11 mouse cellular contexts compared by ENCODE assay signal in genomic region chr4:136266716-136267343, GRCm38 (mm10). TPM values are rescaled to one million over a fixed set of nuclear protein-coding genes. Genes with fewer than 3 reads are reported as not detected.
DNase-seq lines count a peak whose midpoint lies in the region; ATAC-seq and TF ChIP-seq lines count a peak whose summit lies in the region.
"Had no signal": no experiment of that assay in that cellular context is flagged by ENCODE, and none has a peak within 500 bp of the region (broad histone marks: within the 10 kb centered on the region; RNA-seq: fewer than 3 reads in every experiment).

No protein-coding gene starts in this region.

- no peak overlapping the region for H3K4me2 ChIP-seq in forebrain, embryonic 11.5 days (ENCODE audit: low read depth, low read length, severe bottlenecking)
- H3K4me2 ChIP-seq: liver, embryonic 15.5 days had no signal

- WGBS in lung, adult 2 months: 67% methylated on average over 9 of the region's 9 CpGs
- WGBS in embryonic facial prominence, embryonic 10.5 days: 79% methylated on average over 9 of the region's 9 CpGs
- 85% methylated on average over 9 of the region's 9 CpGs for WGBS in forebrain, embryonic 11.5 days

- peak; percentile 94 for ATAC-seq in monocyte, adult 5-6 weeks (replicated peaks; ENCODE audit: insufficient number of reproducible peaks, low FRiP score, low TSS enrichment, poor library complexity, severe bottlenecking)
- no peak for ATAC-seq in forebrain, embryonic 11.5 days (replicated peaks; ENCODE audit: low FRiP score)
- ATAC-seq: hindbrain, embryonic 16.5 days had no signal

- no peak for TF ChIP-seq CTCF in lung, adult 2 months (IDR thresholded peaks at IDR 0.05; ENCODE audit: insufficient read depth, low read length)

- DNase-seq in lung, postnatal 36 days: peak; percentile 55
- DNase-seq in lung, adult 2 months: no peak
- DNase-seq in c-Kit-positive CD71-negative TER-119-negative erythroid progenitor cells, embryonic 14.5 days (ENCODE audit: low read depth): peak; percentile 48
- peak; percentile 50 for DNase-seq in thymus, postnatal 4 days
- DNase-seq in embryonic facial prominence, embryonic 10.5 days (ENCODE audit: low spot score): no peak
- DNase-seq in ovary, adult 18-20 months (ENCODE audit: low spot score): no peak
- DNase-seq in forebrain, embryonic 11.5 days (ENCODE audit: low spot score): no peak

- peaks cover 8% of the 10 kb centered on the region; the same call in 1 of the 2 replicates for H3K27me3 ChIP-seq in embryonic facial prominence, embryonic 10.5 days (replicated peaks; ENCODE audit: low read depth, poor library complexity, severe bottlenecking)
- H3K27me3 ChIP-seq in forebrain, embryonic 11.5 days (ENCODE audit: control insufficient read depth, insufficient read depth, low read length): no peaks in the 10 kb centered on the region
- H3K27me3 ChIP-seq: liver, embryonic 15.5 days had no signal

- H3K27ac ChIP-seq in embryonic facial prominence, embryonic 10.5 days (replicated peaks): no peak overlapping the region
- no peak overlapping the region for H3K27ac ChIP-seq in forebrain, embryonic 11.5 days (ENCODE audit: low read depth, low read length)
- H3K27ac ChIP-seq: forebrain, embryonic 10.5 days; liver, embryonic 15.5 days had no signal

- H3K4me3 ChIP-seq in lung, adult 2 months (replicated peaks; ENCODE audit: extremely low read depth, low read depth, low read length): no peak overlapping the region
- H3K4me3 ChIP-seq in embryonic facial prominence, embryonic 10.5 days: no peak overlapping the region
- no peak overlapping the region for H3K4me3 ChIP-seq in forebrain, embryonic 11.5 days (ENCODE audit: low read depth, low read length)
- H3K4me3 ChIP-seq: forebrain, embryonic 10.5 days; liver, embryonic 15.5 days had no signal

- no peaks in the 10 kb centered on the region for H3K4me1 ChIP-seq in lung, adult 2 months (ENCODE audit: control insufficient read depth, insufficient read depth, low read length)
- peaks cover 8% of the 10 kb centered on the region; the same call in 1 of the 2 replicates for H3K4me1 ChIP-seq in embryonic facial prominence, embryonic 10.5 days
- no peaks in the 10 kb centered on the region for H3K4me1 ChIP-seq in forebrain, embryonic 11.5 days (replicated peaks; ENCODE audit: control insufficient read depth, insufficient read depth, low read length)

- no peak for TF ChIP-seq POLR2A in lung, adult 2 months (IDR thresholded peaks at IDR 0.05; ENCODE audit: borderline replicate concordance, extremely low read depth, low read depth, low read length)

- no peaks in the 10 kb centered on the region for H3K36me3 ChIP-seq in embryonic facial prominence, embryonic 10.5 days (replicated peaks)
- H3K36me3 ChIP-seq in forebrain, embryonic 11.5 days (ENCODE audit: control insufficient read depth, insufficient read depth, low read length): no peaks in the 10 kb centered on the region
- H3K36me3 ChIP-seq: forebrain, embryonic 10.5 days; liver, embryonic 15.5 days had no signal

- H3K9ac ChIP-seq in forebrain, embryonic 11.5 days (ENCODE audit: low read length): no peak overlapping the region
- H3K9ac ChIP-seq: liver, embryonic 15.5 days had no signal

- H3K9me3 ChIP-seq in embryonic facial prominence, embryonic 10.5 days: no peaks in the 10 kb centered on the region
- H3K9me3 ChIP-seq in forebrain, embryonic 11.5 days (ENCODE audit: control insufficient read depth, low read length): no peaks in the 10 kb centered on the region
- H3K9me3 ChIP-seq: forebrain, embryonic 10.5 days; liver, embryonic 15.5 days had no signal

RNA-seq across cellular contexts. Expression of gene Zfp46, which starts 17.7 kb away (rescaled TPM):
- 20.4 and 33.4 TPM in 2 replicates for polyA plus RNA-seq in lung, adult 2 months (2012; rRNA removed)
- total RNA-seq in monocyte, adult 5-6 weeks (2017): 5.8 to 10.2 TPM (median 5.9 TPM) in 3 replicates
- polyA plus RNA-seq in embryonic facial prominence, embryonic 10.5 days (2016; fragmentation: Nextera tagmentation; extraction: Ambion mirVana): 24.2 and 26.2 TPM in 2 replicates
- polyA plus RNA-seq in forebrain, embryonic 11.5 days (2014; fragmentation: Nextera tagmentation; extraction: Ambion mirVana): 28.2 and 30.8 TPM in 2 replicates

RNA-seq across cellular contexts. Expression of gene Tcea3, which starts 19.3 kb away (rescaled TPM):
- polyA plus RNA-seq in lung, adult 2 months (2012; rRNA removed): 7.0 and 13.3 TPM in 2 replicates
- 20.6 to 37.7 TPM (median 29.0 TPM) in 3 replicates for total RNA-seq in monocyte, adult 5-6 weeks (2017)
- polyA plus RNA-seq in embryonic facial prominence, embryonic 10.5 days (2016; fragmentation: Nextera tagmentation; extraction: Ambion mirVana): 0.83 and 0.97 TPM in 2 replicates
- polyA plus RNA-seq in forebrain, embryonic 11.5 days (2014; fragmentation: Nextera tagmentation; extraction: Ambion mirVana): 1.1 and 1.6 TPM in 2 replicates

RNA-seq across cellular contexts. Expression of gene Hnrnpr, which starts 43.9 kb away (rescaled TPM):
- polyA plus RNA-seq in lung, adult 2 months (2012; rRNA removed): 10.0 and 18.3 TPM in 2 replicates
- 208 to 281 TPM (median 261 TPM) in 3 replicates for total RNA-seq in monocyte, adult 5-6 weeks (2017)
- polyA plus RNA-seq in embryonic facial prominence, embryonic 10.5 days (2016; fragmentation: Nextera tagmentation; extraction: Ambion mirVana): 227 and 246 TPM in 2 replicates
- 193 and 215 TPM in 2 replicates for polyA plus RNA-seq in forebrain, embryonic 11.5 days (2014; fragmentation: Nextera tagmentation; extraction: Ambion mirVana)

Comparison
In these comparisons a context has a peak if more than half of its experiments do, and no peak if none do; other contexts are left out.
1. DNase-seq: peak in lung, postnatal 36 days (single experiment), c-Kit-positive CD71-negative TER-119-negative erythroid progenitor cells, embryonic 14.5 days (single experiment) and thymus, postnatal 4 days (single experiment); none in lung, adult 2 months (single experiment), embryonic facial prominence, embryonic 10.5 days (single experiment), ovary, adult 18-20 months (single experiment) and forebrain, embryonic 11.5 days (single experiment).
2. RNA of gene Hnrnpr, which starts 43.9 kb away (polyA plus RNA-seq): 227 to 246 TPM in embryonic facial prominence, embryonic 10.5 days and 193 to 215 TPM in forebrain, embryonic 11.5 days; 10.0 to 18.3 TPM in lung, adult 2 months; every median in the first group is over 10 times any median in the second.